Mouse (Mus musculus): ENCODE measurements around the gene Olfr1299. TPM values are rescaled to one million over a fixed set of nuclear protein-coding genes. Genes with fewer than 3 reads are reported as not detected.

Gene Olfr1299
- not detected in 2 replicates for polyA plus RNA-seq (2015; fragmentation: Nextera tagmentation; extraction: Ambion mirVana)

DNA sequence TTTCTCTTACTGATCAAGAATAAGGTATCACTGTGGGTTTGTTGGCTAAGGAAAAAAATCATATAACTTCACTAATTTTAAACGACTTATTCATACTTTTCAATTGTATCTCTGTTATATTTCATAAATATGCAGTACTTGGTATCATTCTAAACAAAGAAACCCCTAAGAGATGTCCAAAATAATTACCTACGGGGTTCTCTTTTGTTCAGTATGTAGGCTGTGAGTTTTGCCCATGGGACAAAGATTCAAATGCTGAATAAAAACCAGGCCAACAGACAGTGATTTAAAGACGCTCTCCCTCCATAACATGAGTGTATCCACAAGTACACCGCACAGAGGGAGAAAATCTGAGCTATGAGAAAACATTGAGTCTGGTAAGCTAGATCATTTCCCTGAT lies at the start of gene Olfr1299:
Olfr1299 (plus strand) TSS at position 301 of the 400 bp plus-strand sequence.
- Histone ChIP-seq H3K36me3 (no peaks in the 10 kb centered on the region), H3K27me3 (no peaks in the 10 kb centered on the region), H3K4me2 (no peak within 1 kb of the TSS), H3K27ac (replicated peaks) (no peak within 1 kb of the TSS), H3K4me3 (no peak within 1 kb of the TSS), H3K4me1 (replicated peaks) (no peaks in the 10 kb centered on the region), H3K9me3 (no peaks in the 10 kb centered on the region), H3K9ac (no peak within 1 kb of the TSS)
- ATAC-seq (ENCODE audit: low FRiP score, low read depth) = no peak
- WGBS = 80% methylated on average over 4 of the region's 4 CpGs

- H3K4me1 ChIP-seq (replicated peaks) = no peaks in the 10 kb centered on the region
- no peaks in the 10 kb centered on the region for H3K27me3 ChIP-seq
- no peak for ATAC-seq (ENCODE audit: low FRiP score, low read depth)
- no peaks in the 10 kb centered on the region for H3K36me3 ChIP-seq
- no peak within 1 kb of the TSS for H3K27ac ChIP-seq (replicated peaks)
- no peaks in the 10 kb centered on the region for H3K9me3 ChIP-seq
- H3K4me2 ChIP-seq = no peak within 1 kb of the TSS
- WGBS = 85% methylated on average over 1 of the region's 1 CpGs
- no peak within 1 kb of the TSS for H3K4me3 ChIP-seq
- H3K9ac ChIP-seq = no peak within 1 kb of the TSS
These were observed 34.8 kb upstream of the Olfr1299 start, which contains the start of gene Olfr1297 for GRCm38 (mm10) chr2:111626397-111626796. Gene Olfr1297 (minus strand): TSS chr2:111626497.

DNA sequence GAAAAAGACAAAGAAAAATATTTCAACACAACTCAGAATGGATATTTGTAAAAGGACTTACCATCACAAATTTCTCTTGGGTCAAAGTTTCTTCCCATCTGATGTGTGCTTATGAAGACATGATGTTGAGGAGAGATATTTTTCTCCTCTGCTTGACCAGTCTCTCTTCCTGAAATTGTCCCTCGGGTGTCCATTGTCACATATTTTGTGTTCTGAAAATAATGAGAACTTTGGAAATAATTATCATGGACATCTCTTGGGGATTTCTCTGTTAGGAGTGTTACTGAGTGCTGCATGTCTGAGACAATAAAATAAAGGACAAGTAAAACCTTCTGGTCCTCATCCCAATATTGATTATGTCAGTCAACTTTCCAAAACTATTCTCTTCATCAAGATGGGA lies 12.1 kb upstream of the Olfr1299 start, which contains the start of gene Olfr1298:
Olfr1298 (minus strand) TSS at position 101 of the 400 bp plus-strand sequence.
- Histone ChIP-seq H3K27me3 (no peaks in the 10 kb centered on the region), H3K4me3 (no peak within 1 kb of the TSS), H3K36me3 (no peaks in the 10 kb centered on the region), H3K9me3 (no peaks in the 10 kb centered on the region), H3K4me2 (no peak within 1 kb of the TSS), H3K9ac (no peak within 1 kb of the TSS), H3K27ac (replicated peaks) (no peak within 1 kb of the TSS), H3K4me1 (replicated peaks) (no peaks in the 10 kb centered on the region)
- no peak for ATAC-seq (ENCODE audit: low FRiP score, low read depth)
- 96% methylated on average over 1 of the region's 1 CpGs for WGBS

Other genes starting within 250 kb of the Olfr1299 start
- not detected in 2 replicates for gene Olfr1286, start 238.3 kb upstream of the Olfr1299 start, polyA plus RNA-seq (2015; fragmentation: Nextera tagmentation; extraction: Ambion mirVana)
- not detected in 2 replicates for gene Olfr1287, start 212.3 kb upstream of the Olfr1299 start, polyA plus RNA-seq (2015; fragmentation: Nextera tagmentation; extraction: Ambion mirVana)
- not detected in 2 replicates for gene Olfr1288, start 187.3 kb upstream of the Olfr1299 start, polyA plus RNA-seq (2015; fragmentation: Nextera tagmentation; extraction: Ambion mirVana)
- not detected in 2 replicates for gene Olfr1289, start 180.6 kb upstream of the Olfr1299 start, polyA plus RNA-seq (2015; fragmentation: Nextera tagmentation; extraction: Ambion mirVana)
- not detected in 2 replicates for gene Olfr1290, start 167.6 kb upstream of the Olfr1299 start, polyA plus RNA-seq (2015; fragmentation: Nextera tagmentation; extraction: Ambion mirVana)
- gene Olfr1291-ps1, start 164.2 kb upstream of the Olfr1299 start, polyA plus RNA-seq (2015; fragmentation: Nextera tagmentation; extraction: Ambion mirVana) = not detected in 2 replicates
- not detected in 2 replicates for gene Olfr1293-ps, start 136.2 kb upstream of the Olfr1299 start, polyA plus RNA-seq (2015; fragmentation: Nextera tagmentation; extraction: Ambion mirVana)
- not detected in 2 replicates for gene Olfr1294, start 121.1 kb upstream of the Olfr1299 start, polyA plus RNA-seq (2015; fragmentation: Nextera tagmentation; extraction: Ambion mirVana)
- gene Olfr1295, start 91.7 kb upstream of the Olfr1299 start, polyA plus RNA-seq (2015; fragmentation: Nextera tagmentation; extraction: Ambion mirVana) = not detected in 2 replicates
- gene Olfr1297, start 34.9 kb upstream of the Olfr1299 start, polyA plus RNA-seq (2015; fragmentation: Nextera tagmentation; extraction: Ambion mirVana) = not detected in 2 replicates
- not detected in 2 replicates for gene Olfr1298, start 12.2 kb upstream of the Olfr1299 start, polyA plus RNA-seq (2015; fragmentation: Nextera tagmentation; extraction: Ambion mirVana)
- not detected in 2 replicates for gene Olfr1301, start 89.6 kb downstream of the Olfr1299 start, polyA plus RNA-seq (2015; fragmentation: Nextera tagmentation; extraction: Ambion mirVana)
- gene Olfr1302, start 116.0 kb downstream of the Olfr1299 start, polyA plus RNA-seq (2015; fragmentation: Nextera tagmentation; extraction: Ambion mirVana) = not detected in 2 replicates
- not detected in 2 replicates for gene Olfr1303, start 158.9 kb downstream of the Olfr1299 start, polyA plus RNA-seq (2015; fragmentation: Nextera tagmentation; extraction: Ambion mirVana)
- not detected in 2 replicates for gene Olfr1305, start 215.7 kb downstream of the Olfr1299 start, polyA plus RNA-seq (2015; fragmentation: Nextera tagmentation; extraction: Ambion mirVana)